Mouse (Mus musculus): ENCODE data around the gene Triobp.

Triobp gene

DNA sequence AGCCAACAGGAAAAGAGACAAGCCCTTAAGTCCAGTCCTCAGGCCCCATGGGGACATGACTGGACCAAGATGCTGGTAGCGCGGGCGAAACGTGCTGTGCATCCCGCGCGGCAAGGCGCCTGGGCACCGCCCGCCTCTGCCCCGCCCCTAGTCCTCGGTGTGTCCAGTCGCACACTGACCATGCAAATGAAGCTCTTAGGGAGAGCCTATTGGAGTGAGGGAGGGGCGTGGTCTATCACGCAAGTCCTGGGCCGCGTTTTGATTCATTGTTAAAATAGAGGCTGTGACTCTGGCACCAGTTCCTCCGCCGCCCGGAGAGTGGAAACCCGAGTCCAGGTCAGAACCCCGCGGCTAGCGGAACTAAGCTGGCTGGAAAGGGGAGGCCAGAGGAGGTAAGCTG, at the start of gene Triobp:
Gene Triobp, plus strand, starts transcription at position 68 of the 400 bp plus-strand sequence.
- in situ Hi-C loops (cut with MboI, MseI) = no loop called here

DNA sequence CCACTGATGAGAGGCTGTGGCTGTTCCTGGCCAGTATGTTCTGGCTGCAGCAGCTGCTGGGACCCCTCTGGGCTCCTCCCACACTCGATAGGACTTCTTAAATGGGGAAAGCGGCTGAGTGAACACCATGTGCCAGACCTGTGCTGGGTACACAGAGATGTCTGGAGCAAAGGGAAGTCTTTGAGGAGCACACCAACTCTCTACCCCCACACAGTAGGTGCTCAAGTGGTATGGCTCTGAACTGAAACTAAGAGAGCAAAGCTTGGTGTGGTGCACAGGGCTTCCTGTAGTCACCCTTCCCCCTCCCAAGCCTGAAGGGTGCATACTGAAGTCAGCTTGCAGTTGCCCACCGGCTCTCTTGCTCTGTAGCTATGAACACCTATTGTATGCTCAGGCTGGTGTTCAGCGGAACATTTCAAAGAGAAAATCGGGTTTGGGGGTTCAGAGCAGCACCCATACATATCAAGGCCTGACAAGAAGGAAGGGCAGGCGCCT, 49.0 kb upstream of the Triobp start:
- in situ Hi-C loops (cut with MboI, MseI) = loop anchor here (25.0 kb wide), 1 partner anchor 1111 kb away; no protein-coding TSS in a partner anchor

DNA sequence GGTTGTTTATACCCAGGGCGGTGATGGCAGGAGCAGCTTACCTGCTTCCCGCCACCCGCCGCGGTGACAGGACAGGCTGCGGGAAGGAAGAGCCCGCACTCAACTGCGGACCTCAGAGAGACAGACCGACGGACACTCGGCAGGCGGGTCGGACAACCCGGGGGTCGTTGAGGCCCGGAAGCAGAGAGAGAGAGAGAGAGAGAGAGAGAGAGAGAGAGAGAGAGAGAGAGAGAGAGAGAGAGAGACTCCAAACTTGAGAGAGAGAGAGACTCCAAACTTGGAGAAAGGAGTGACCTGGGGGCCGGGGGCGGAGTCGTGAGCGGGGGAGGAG, 48.1 kb upstream of the Triobp start, which contains the start of gene Gm49510:
Gene Gm49510, plus strand, starts transcription at position 259 of the 331 bp plus-strand sequence.
- in situ Hi-C loops (cut with MboI, MseI) = loop anchor here (25.0 kb wide), 1 partner anchor 1112 kb away; no protein-coding TSS in a partner anchor

DNA sequence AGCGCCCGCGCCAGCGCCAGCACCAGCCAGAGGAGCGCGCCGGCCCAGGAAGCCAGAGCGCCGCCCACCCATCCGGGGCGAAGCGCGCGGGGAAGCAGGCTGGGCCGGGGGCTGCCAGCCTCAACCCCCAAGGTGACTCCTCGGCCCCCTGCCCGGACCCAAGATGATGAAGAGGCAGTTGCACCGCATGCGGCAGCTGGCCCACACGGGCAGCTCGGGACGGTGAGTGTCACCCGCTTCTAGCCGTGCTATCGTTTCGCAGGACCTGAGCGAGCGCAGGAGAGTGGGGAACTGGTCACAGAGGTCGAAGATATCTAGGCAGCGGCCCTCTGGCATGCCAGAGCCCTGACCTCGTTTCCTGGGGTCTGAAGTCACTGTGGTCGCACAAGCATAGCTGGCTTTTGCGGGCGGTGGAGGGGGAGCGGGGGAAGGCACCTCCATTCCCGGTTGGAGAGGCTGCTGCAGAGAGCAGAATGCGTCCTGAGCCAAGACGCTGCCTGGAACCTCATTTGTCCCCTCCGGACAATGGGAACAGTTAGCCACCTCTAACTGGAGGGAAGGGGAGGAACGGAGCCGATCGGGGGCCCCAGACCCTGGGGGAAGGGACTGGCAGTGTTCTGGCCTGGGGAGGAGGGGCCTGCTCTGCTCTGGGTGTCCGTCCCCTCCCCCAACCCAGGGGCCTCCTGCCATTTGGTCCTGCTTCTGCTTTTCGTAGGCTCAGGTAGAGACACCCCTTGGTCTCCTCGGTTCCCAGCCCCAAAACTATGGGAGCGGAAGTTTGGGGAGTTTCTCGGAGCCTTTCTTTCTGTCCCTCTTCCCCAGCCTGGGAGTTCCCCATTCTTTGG, 47.6 kb upstream of the Triobp start, which contains the start of gene Sh3bp1:
Gene Sh3bp1, plus strand, starts transcription at position 29 of the 845 bp plus-strand sequence.
- in situ Hi-C loops (cut with MboI, MseI) = loop anchor here (25.0 kb wide), 1 partner anchor 1113 kb away; no protein-coding TSS in a partner anchor

GRCm38 (mm10) chr15:78900585-78901421, 46.7 kb upstream of the Triobp start:
- in situ Hi-C loops (cut with MboI, MseI) = no loop called here

GRCm38 (mm10) chr15:78901422-78901789, 46.1 kb upstream of the Triobp start:
- in situ Hi-C loops (cut with MboI, MseI) = no loop called here

DNA sequence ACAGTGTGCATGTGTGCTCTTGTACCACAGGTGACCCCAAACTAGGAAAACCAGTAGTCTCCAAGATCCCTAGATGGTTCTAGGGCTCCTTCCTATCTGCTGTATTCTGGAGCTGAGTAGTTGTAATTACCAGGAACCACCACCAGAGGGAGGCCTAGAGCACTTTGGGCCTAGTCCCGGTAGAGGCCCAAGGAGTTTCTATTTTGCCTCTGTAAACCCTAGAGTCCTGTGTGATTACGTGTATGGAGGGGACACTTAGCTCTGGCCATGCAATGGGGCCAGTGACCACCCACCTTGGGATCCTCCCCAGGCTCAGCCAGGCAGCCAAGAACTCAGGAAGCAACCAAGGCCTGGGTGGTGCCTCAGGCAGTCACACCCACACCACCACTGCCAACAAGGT, 44.3 kb upstream of the Triobp start:
- in situ Hi-C loops (cut with MboI, MseI) = no loop called here

- in situ Hi-C loops (cut with MboI, MseI) = no loop called here
Measured at GRCm38 (mm10) chr15:78908399-78908798, 39.1 kb upstream of the Triobp start.

- in situ Hi-C loops (cut with MboI, MseI) = no loop called here
Measured at GRCm38 (mm10) chr15:78908982-78909381, 38.5 kb upstream of the Triobp start.

- in situ Hi-C loops (cut with MboI, MseI) = no loop called here
Measured at GRCm38 (mm10) chr15:78912040-78912439, 35.5 kb upstream of the Triobp start.

DNA sequence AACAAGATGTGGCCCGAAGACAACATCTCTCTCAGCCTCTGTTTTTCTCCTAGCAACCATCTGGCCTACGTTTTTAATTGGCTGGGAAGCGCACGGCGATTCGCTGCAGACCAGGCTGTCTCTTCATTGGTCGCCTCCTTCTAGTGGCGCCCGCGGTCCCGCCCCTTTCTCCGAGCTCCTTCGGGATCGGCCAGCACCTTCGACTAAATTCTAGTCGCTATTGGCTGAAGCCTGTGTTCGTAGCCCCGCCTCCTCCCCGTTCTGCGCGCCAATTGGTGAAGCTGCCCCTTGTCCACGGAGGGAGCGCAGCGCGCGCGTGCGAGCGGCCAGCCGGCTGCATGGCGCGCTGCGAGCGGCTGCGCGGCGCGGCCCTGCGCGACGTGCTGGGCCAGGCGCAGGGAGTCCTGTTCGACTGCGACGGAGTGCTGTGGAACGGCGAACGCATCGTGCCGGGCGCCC, 33.9 kb upstream of the Triobp start, which contains the start of gene Pdxp:
Gene Pdxp, plus strand, starts transcription at position 288 of the 459 bp plus-strand sequence.
- in situ Hi-C loops (cut with MboI, MseI) = no loop called here

- in situ Hi-C loops (cut with MboI, MseI) = no loop called here
Measured at GRCm38 (mm10) chr15:78914091-78914822, 33.3 kb upstream of the Triobp start.

DNA sequence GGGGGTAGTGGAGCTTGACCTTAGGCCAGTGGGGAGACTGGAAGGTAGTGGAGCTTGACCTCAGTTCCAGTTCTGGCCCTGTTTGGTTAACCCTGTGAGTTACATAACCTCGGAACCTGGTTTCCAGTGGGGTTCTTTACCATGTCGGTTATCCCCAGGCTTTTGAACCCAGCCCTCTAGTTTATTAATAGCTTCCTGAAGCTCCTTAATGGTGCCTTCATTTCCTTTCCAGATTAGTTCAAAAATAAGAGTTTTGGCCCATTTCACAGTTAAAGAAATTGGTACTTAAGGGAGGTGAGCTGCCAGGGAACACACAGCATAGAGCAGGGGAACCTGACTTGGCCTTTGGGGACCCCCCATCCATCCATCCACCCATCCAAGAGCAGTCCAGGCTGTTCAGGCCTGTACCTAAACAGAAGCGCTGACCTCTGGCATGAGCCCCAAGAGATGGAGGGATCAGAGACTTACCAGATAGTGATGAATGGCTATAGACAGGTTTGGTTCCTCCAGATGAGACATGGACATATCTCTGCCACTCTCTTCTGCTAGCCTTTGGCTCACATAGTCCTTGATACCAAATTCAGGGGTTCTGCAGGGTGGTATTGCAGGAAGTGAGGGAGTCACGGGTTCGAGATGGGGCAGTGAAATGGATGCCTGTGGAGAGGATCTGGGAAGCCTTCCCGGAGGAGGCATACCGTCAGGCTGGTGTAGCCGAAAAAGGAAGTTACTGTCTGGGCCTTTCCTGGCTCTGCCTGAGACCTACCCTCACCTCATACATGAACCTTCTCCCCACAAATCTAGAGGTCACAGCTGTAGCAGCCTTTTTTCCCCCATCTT, 32.5 kb upstream of the Triobp start:
- in situ Hi-C loops (cut with MboI, MseI) = no loop called here

DNA sequence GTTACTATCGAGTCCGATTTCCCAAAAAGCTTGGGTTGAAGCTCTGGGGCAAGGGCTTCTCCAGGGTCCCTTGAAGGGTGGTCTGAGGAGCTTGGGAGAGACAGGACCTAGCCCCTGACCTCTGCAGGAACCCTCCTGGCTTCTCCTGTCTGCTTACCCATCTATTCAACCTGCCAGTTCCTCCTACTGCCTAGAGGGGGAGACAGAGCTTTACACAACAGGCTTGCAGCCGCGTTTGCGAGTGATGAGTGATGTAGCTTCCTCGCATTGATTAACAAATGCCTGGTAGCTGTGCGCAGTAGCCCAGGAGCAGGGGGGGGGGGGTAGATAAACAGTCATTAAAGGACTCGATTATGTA, 31.9 kb upstream of the Triobp start:
- in situ Hi-C loops (cut with MboI, MseI) = no loop called here

GRCm38 (mm10) chr15:78916052-78916826, 31.3 kb upstream of the Triobp start:
- in situ Hi-C loops (cut with MboI, MseI) = no loop called here

GRCm38 (mm10) chr15:78918126-78918525, 29.4 kb upstream of the Triobp start:
- in situ Hi-C loops (cut with MboI, MseI) = no loop called here

DNA sequence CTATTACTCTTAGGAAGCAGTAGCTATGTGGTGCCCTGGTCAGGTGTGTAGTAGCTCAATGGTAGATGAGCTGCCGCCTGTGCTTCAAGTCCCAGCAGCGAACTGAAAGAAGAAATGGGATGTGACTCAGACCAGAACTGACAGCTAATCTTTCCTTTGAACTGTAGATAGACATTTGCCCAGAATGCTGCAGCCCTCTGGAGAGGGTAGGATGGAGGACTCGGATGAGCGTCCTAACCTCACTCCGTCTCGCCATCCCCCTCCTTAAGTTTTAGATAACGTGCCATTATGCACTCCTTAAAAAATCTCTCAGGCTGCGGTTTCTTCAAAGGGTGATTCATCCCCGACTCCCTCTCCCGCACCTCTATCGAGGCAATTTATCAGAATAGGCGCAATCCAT, 27.6 kb upstream of the Triobp start:
- in situ Hi-C loops (cut with MboI, MseI) = no loop called here

- in situ Hi-C loops (cut with MboI, MseI) = no loop called here
Measured at GRCm38 (mm10) chr15:78922700-78923099, 24.8 kb upstream of the Triobp start.

DNA sequence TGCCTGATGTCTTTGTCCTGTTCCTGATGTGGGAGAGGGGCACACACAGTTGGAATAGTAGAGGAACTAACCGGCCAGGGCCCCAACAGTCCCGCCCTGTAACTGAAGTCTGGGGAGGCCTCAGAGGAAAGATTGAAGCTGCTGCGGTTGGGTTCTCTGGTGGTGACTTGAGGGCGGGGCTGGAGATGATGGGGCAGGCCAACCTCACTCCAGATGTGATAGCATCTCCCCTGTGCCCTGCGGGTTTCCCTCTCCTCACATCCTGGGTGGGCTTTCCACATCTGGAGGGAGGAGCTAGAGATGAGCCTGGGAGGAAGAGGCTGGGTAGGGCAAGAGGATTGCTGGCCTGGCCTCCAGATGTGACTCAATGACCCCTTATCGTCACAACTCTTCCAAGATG, 23.9 kb upstream of the Triobp start:
- in situ Hi-C loops (cut with MboI, MseI) = no loop called here

- in situ Hi-C loops (cut with MboI, MseI) = no loop called here
Measured at GRCm38 (mm10) chr15:78925129-78925528, 22.4 kb upstream of the Triobp start.

Data from regulatory T cell (primary cell).